Comparison of ENCODE assay signal across 20 mouse cellular contexts in genomic region chr2:26590962-26591361, GRCm38 (mm10). TPM values are rescaled to one million over a fixed set of nuclear protein-coding genes. Genes with fewer than 3 reads are reported as not detected.
DNase-seq lines count a peak whose midpoint lies in the region; ATAC-seq and TF ChIP-seq lines count a peak whose summit lies in the region.
"Had no signal": no experiment of that assay in that cellular context is flagged by ENCODE, and none has a peak within 500 bp of the region (broad histone marks: within the 10 kb centered on the region; RNA-seq: fewer than 3 reads in every experiment).

No protein-coding gene starts in this region.

- intact Hi-C loops in heart, postnatal 25 days (cut with DNase I) = no loop called here

- ATAC-seq in heart, embryonic 16.5 days (replicated peaks; ENCODE audit: extremely low read depth, insufficient read depth, low FRiP score) = no peak
- ATAC-seq: forebrain, postnatal 0 days; inflammation-experienced regulatory T-cells, adult 6 months had no signal

- H3K9me3 ChIP-seq in heart, embryonic 16.5 days (replicated peaks; ENCODE audit: control insufficient read depth, low read length) = no peaks in the 10 kb centered on the region

- TF ChIP-seq CTCF in lung, adult 2 months (IDR thresholded peaks at IDR 0.05; ENCODE audit: insufficient read depth, low read length) = no peak

- peak; percentile 8 to 63 for DNase-seq in adrenal gland, adult (ENCODE audit: inconsistent age in 2 of 2, low spot score in 1 of 2)
- no peak for DNase-seq in adrenal gland, adult 18-20 months (ENCODE audit: low spot score in 2 of 2)
- DNase-seq in heart, postnatal 25 days (ENCODE audit: low spot score) = no peak
- no peak for DNase-seq in lung, adult 2 months
- DNase-seq in lung, postnatal 10 days = no peak
- DNase-seq in lung, postnatal 36 days = peak; percentile 31
- DNase-seq in adrenal gland, adult 8-10 months = no peak
- DNase-seq: cerebellum, adult 11 months; embryo, embryonic 11 days; forebrain, postnatal 0 days; midbrain, embryonic 14.5 days; retina, postnatal 1 day; spleen, adult 18-20 months had no signal

- H3K4me3 ChIP-seq in heart, embryonic 16.5 days (ENCODE audit: low read length) = peak overlapping the region; percentile 13; the same call in 1 of the 2 replicates
- peak overlapping the region; percentile 88 for H3K4me3 ChIP-seq in lung, adult 2 months (replicated peaks; ENCODE audit: extremely low read depth, low read depth, low read length)

- no peaks in the 10 kb centered on the region; the same call in 1 of the 2 replicates for H3K27me3 ChIP-seq in heart, embryonic 16.5 days (ENCODE audit: control insufficient read depth, insufficient read depth, low read length)

- no peak overlapping the region; the same call in 1 of the 2 replicates for H3K27ac ChIP-seq in heart, embryonic 16.5 days (ENCODE audit: low read length)
- H3K27ac ChIP-seq: layer of hippocampus, adult 2 months had no signal

- peak overlapping the region; percentile 34; the same call in 1 of the 2 replicates for H3K9ac ChIP-seq in heart, embryonic 16.5 days (ENCODE audit: low read length)
- H3K9ac ChIP-seq: forebrain, postnatal 0 days had no signal

- peak; percentile 57; the same call in 1 of the 2 replicates for TF ChIP-seq POLR2A in lung, adult 2 months (IDR thresholded peaks at IDR 0.05; ENCODE audit: borderline replicate concordance, extremely low read depth, low read depth, low read length)

- peaks cover 16% of the 10 kb centered on the region for H3K36me3 ChIP-seq in heart, embryonic 16.5 days (ENCODE audit: control insufficient read depth, insufficient read depth)

- peaks cover 19% of the 10 kb centered on the region for H3K4me1 ChIP-seq in heart, embryonic 16.5 days (ENCODE audit: control insufficient read depth, insufficient read depth, low read length)
- H3K4me1 ChIP-seq in lung, adult 2 months (ENCODE audit: control insufficient read depth, insufficient read depth, low read length) = peaks cover 9% of the 10 kb centered on the region; the same call in 1 of the 2 replicates

- WGBS in heart, embryonic 16.5 days = 85% methylated on average over 7 of the region's 7 CpGs
- WGBS in lung, adult 2 months = 32% methylated on average over 7 of the region's 7 CpGs

- H3K4me2 ChIP-seq in heart, embryonic 16.5 days (ENCODE audit: low read depth, low read length) = peak overlapping the region; percentile 81; the same call in 1 of the 2 replicates

RNA-seq across cellular contexts. Expression of gene Gm20532, which starts 4.5 kb away (rescaled TPM):
- not detected for total RNA-seq in adrenal gland, adult 18-20 months (2021)
- polyA plus RNA-seq in heart, embryonic 16.5 days (2015; fragmentation: Nextera tagmentation; extraction: Ambion mirVana) = not detected in 2 replicates
- not detected for total RNA-seq in heart, postnatal 25 days (2021)
- not detected in 2 replicates for polyA plus RNA-seq in lung, adult 2 months (2012; rRNA removed)
- total RNA-seq in adrenal gland, adult 8-10 months (2022) = not detected
- total RNA-seq: adrenal gland, postnatal 4 days; forebrain, postnatal 0 days; gastrocnemius, postnatal 4 days; layer of hippocampus, adult 2 months; left cerebral cortex, postnatal 10 days had no signal
- polyA plus RNA-seq: forebrain, postnatal 0 days; inflammation-experienced regulatory T-cells, adult 6 months; midbrain, embryonic 14.5 days; neural tube, embryonic 14.5 days had no signal

RNA-seq across cellular contexts. Expression of gene Egfl7, which starts 11.1 kb away (rescaled TPM):
- total RNA-seq in adrenal gland, adult 18-20 months (2021) = 100 to 1,000 TPM in 1 of 2 experiments, 10 to 100 TPM in 1; 97.9 to 102 TPM
- polyA plus RNA-seq in heart, embryonic 16.5 days (2015; fragmentation: Nextera tagmentation; extraction: Ambion mirVana) = 188 and 216 TPM in 2 replicates
- 100 to 1,000 TPM; 149 to 179 TPM for total RNA-seq in heart, postnatal 25 days (2021)
- polyA plus RNA-seq in lung, adult 2 months (2012; rRNA removed) = 1,942 and 2,032 TPM in 2 replicates
- 100 to 1,000 TPM; 105 to 245 (median 172) TPM for total RNA-seq in adrenal gland, adult 8-10 months (2022)

RNA-seq across cellular contexts. Expression of gene Agpat2, which starts 13.3 kb away (rescaled TPM):
- 100 to 1,000 TPM; 431 to 896 TPM for total RNA-seq in adrenal gland, adult 18-20 months (2021)
- 25.9 and 28.5 TPM in 2 replicates for polyA plus RNA-seq in heart, embryonic 16.5 days (2015; fragmentation: Nextera tagmentation; extraction: Ambion mirVana)
- 10 to 100 TPM; 49.7 to 51.6 TPM for total RNA-seq in heart, postnatal 25 days (2021)
- polyA plus RNA-seq in lung, adult 2 months (2012; rRNA removed) = 106 and 134 TPM in 2 replicates
- 100 to 1,000 TPM in 3 of 4 experiments, 10 to 100 TPM in 1; 86.0 to 354 (median 247) TPM for total RNA-seq in adrenal gland, adult 8-10 months (2022)

RNA-seq across cellular contexts. Expression of gene Fam69b, which starts 37.3 kb away (rescaled TPM):
- total RNA-seq in adrenal gland, adult 18-20 months (2021) = 10 to 100 TPM in 1 of 2 experiments, 1 to 10 TPM in 1; 8.6 to 13.9 TPM
- polyA plus RNA-seq in heart, embryonic 16.5 days (2015; fragmentation: Nextera tagmentation; extraction: Ambion mirVana) = 12.5 and 15.8 TPM in 2 replicates
- total RNA-seq in heart, postnatal 25 days (2021) = 10 to 100 TPM; 26.9 to 28.9 TPM
- polyA plus RNA-seq in lung, adult 2 months (2012; rRNA removed) = 13.1 and 15.1 TPM in 2 replicates
- total RNA-seq in adrenal gland, adult 8-10 months (2022) = 10 to 100 TPM in 2 of 4 experiments, 1 to 10 TPM in 2; 9.1 to 11.9 (median 10.4) TPM

Comparison
In these comparisons a context has a peak if more than half of its experiments do, and no peak if none do; other contexts are left out.
1. DNase-seq: peak in adrenal gland, adult (2 of 2) and lung, postnatal 36 days (single experiment); none in adrenal gland, adult 18-20 months (0 of 2), heart, postnatal 25 days (single experiment), lung, adult 2 months (single experiment), lung, postnatal 10 days (single experiment) and adrenal gland, adult 8-10 months (single experiment).